Mouse (Mus musculus): ENCODE measurements at regions not wholly inside any gene's neighbourhood (a gene's known extent, or its start where the extent isn't known, plus 50 kb on each side); places are given as distances from the start of the nearest gene placed in this dataset.

- TF ChIP-seq CTCF (IDR thresholded peaks at IDR 0.05; ENCODE audit: low read depth) (no peak), EP300 (optimal IDR thresholded peaks at IDR 0.05) (no peak)
These were observed 203.6 kb downstream of the Kcnrg start for GRCm38 (mm10) chr14:61810836-61811235.

All from stomach, postnatal 0 days (tissue).